In genomic region chr3:27712421-27712820, GRCm38 (mm10) we compare ENCODE assay signal across 26 mouse cellular contexts.
"Had no signal": no experiment of that assay in that cellular context is flagged by ENCODE, and none has a peak within 500 bp of the region (broad histone marks: within the 10 kb centered on the region; RNA-seq: fewer than 3 reads in every experiment).

No protein-coding gene starts in this region.

- DNase-seq: gastrocnemius, postnatal 25 days; heart, adult 2 months; heart, postnatal 10 days; heart, postnatal 4 days; kidney, adult 18-20 months; kidney, adult 9 months; kidney, postnatal 25 days; kidney, postnatal 4 days; liver; lung, adult 2 months had no signal

- H3K27me3 ChIP-seq: heart, embryonic 12.5 days; hindbrain, embryonic 12.5 days; intestine, embryonic 15.5 days had no signal

- ATAC-seq: hindbrain, embryonic 16.5 days; inflammation-experienced regulatory T-cells, adult 6 months; intestine, embryonic 15.5 days; intestine, postnatal 0 days; liver, embryonic 12.5 days had no signal

- H3K27ac ChIP-seq: heart, adult 2 months; heart, embryonic 10.5 days; hindbrain, embryonic 10.5 days; hindbrain, embryonic 12.5 days; hindbrain, embryonic 14.5 days; intestine, embryonic 15.5 days; kidney, postnatal 0 days; layer of hippocampus, adult 2 months; left cerebral cortex, adult 2 months; limb, embryonic 10.5 days; limb, embryonic 12.5 days; liver, embryonic 12.5 days; liver, embryonic 14.5 days had no signal

- H3K4me3 ChIP-seq: heart, adult 2 months; heart, embryonic 10.5 days; heart, embryonic 12.5 days; hindbrain, embryonic 10.5 days; hindbrain, embryonic 12.5 days; intestine, embryonic 15.5 days; layer of hippocampus, adult 2 months; left cerebral cortex, adult 2 months; limb, embryonic 10.5 days; limb, embryonic 12.5 days; liver, embryonic 12.5 days had no signal

- H3K9me3 ChIP-seq: heart, embryonic 10.5 days; heart, embryonic 12.5 days; hindbrain, embryonic 10.5 days; hindbrain, embryonic 12.5 days; intestine, embryonic 15.5 days; limb, embryonic 10.5 days; limb, embryonic 12.5 days; liver, embryonic 12.5 days had no signal

- H3K4me2 ChIP-seq: heart, embryonic 12.5 days; hindbrain, embryonic 12.5 days; hindbrain, embryonic 14.5 days; intestine, embryonic 15.5 days; limb, embryonic 12.5 days; liver, embryonic 12.5 days had no signal

- H3K9ac ChIP-seq: heart, embryonic 12.5 days; hindbrain, embryonic 12.5 days; hindbrain, embryonic 14.5 days; intestine, embryonic 15.5 days; limb, embryonic 12.5 days; liver, embryonic 12.5 days; liver, embryonic 14.5 days had no signal

- H3K36me3 ChIP-seq: heart, embryonic 10.5 days; heart, embryonic 12.5 days; hindbrain, embryonic 10.5 days; hindbrain, embryonic 12.5 days; intestine, embryonic 15.5 days; limb, embryonic 10.5 days; limb, embryonic 12.5 days; liver, embryonic 12.5 days had no signal
